Comparison of ENCODE assay signal across 8 mouse cellular contexts in the genomic region with DNA sequence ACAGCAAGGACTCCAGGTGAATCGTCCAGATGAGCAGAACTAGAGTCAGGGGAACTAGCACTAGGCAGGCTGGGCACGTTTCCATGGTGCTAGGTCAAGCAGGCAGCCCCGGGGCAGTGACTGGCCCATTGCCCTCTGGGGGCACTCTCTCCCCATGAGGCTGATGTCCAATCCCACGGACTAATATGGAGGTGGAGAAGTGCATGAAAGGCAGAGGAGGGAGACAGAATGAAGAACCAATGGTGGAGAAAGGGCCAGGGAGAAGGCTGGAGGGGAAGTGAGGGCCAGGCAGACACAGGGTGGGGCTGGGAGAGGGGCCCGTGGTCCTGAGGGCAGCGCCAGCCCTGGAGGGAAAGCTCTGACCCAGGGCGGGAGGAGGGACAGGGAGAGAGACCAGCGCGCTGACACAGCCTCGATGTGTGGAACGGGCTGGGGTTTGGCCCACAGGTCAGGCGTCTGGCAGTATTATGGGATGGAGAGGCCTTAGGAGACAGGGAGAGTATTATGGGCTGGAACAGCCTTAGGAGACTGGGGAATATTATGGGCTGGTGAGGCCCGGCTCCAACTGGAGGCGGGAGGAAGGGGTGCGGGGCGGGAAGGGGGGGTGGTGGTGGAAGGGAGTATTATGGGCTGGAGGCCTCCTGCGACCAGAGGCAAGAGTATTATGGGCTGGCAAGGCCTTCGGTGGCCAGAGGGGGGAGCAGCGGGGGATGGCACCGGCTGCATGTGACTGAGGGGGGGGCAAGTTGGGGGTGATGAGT. TPM values are rescaled to one million over a fixed set of nuclear protein-coding genes. Genes with fewer than 3 reads are reported as not detected.
A peak's percentile ranks its signal among the peaks of the same experiment; 100 is the strongest.
DNase-seq lines count a peak whose midpoint lies in the region; ATAC-seq lines count a peak whose summit lies in the region.

No protein-coding gene starts in this region.

- peak overlapping the region; percentile 48 for H3K4me3 ChIP-seq in heart, embryonic 10.5 days
- peak overlapping the region; percentile 13 for H3K4me3 ChIP-seq in kidney, embryonic 14.5 days (ENCODE audit: low read length)
- H3K4me3 ChIP-seq in midbrain, embryonic 15.5 days: peak overlapping the region; percentile 17

- peak overlapping the region; percentile 90 for H3K27ac ChIP-seq in heart, embryonic 10.5 days
- peak overlapping the region; percentile 95 for H3K27ac ChIP-seq in kidney, embryonic 14.5 days (ENCODE audit: low read depth, low read length)
- H3K27ac ChIP-seq in midbrain, embryonic 15.5 days: peak overlapping the region; percentile 95

- no peaks in the 10 kb centered on the region for H3K9me3 ChIP-seq in heart, embryonic 10.5 days
- no peaks in the 10 kb centered on the region for H3K9me3 ChIP-seq in kidney, embryonic 14.5 days (ENCODE audit: control insufficient read depth, low read length)
- H3K9me3 ChIP-seq in midbrain, embryonic 15.5 days: no peaks in the 10 kb centered on the region

- H3K4me1 ChIP-seq in heart, embryonic 10.5 days: peaks cover 32% of the 10 kb centered on the region
- peaks cover 24% of the 10 kb centered on the region for H3K4me1 ChIP-seq in kidney, embryonic 14.5 days (ENCODE audit: control insufficient read depth, insufficient read depth, low read length)
- H3K4me1 ChIP-seq in midbrain, embryonic 15.5 days: peaks cover 28% of the 10 kb centered on the region

- H3K9ac ChIP-seq in kidney, embryonic 14.5 days (ENCODE audit: low read depth, low read length): peak overlapping the region; percentile 47; the same call in 1 of the 2 replicates
- peak overlapping the region; percentile 26; the same call in 1 of the 2 replicates for H3K9ac ChIP-seq in midbrain, embryonic 15.5 days

- H3K4me2 ChIP-seq in kidney, embryonic 14.5 days (replicated peaks; ENCODE audit: low read depth, low read length): peak overlapping the region; percentile 32
- peak overlapping the region; percentile 49 for H3K4me2 ChIP-seq in midbrain, embryonic 15.5 days

- 5% methylated on average over 20 of the region's 20 CpGs for WGBS in heart, embryonic 10.5 days
- WGBS in kidney, embryonic 14.5 days: 1% methylated on average over 18 of the region's 20 CpGs
- WGBS in midbrain, embryonic 15.5 days: under 1% methylated on average over 16 of the region's 20 CpGs

- H3K36me3 ChIP-seq in heart, embryonic 10.5 days: no peaks in the 10 kb centered on the region
- no peaks in the 10 kb centered on the region for H3K36me3 ChIP-seq in kidney, embryonic 14.5 days (ENCODE audit: control insufficient read depth, insufficient read depth, low read length)
- H3K36me3 ChIP-seq in midbrain, embryonic 15.5 days (replicated peaks): no peaks in the 10 kb centered on the region

- peak; percentile 64 for ATAC-seq in erythroblast, adult 5-6 weeks (replicated peaks; ENCODE audit: low FRiP score, poor library complexity, severe bottlenecking)
- ATAC-seq in kidney, embryonic 14.5 days (ENCODE audit: low FRiP score, low TSS enrichment): peak; percentile 90
- ATAC-seq in midbrain, embryonic 15.5 days (replicated peaks): peak; percentile 85

- no peaks in the 10 kb centered on the region for H3K27me3 ChIP-seq in heart, embryonic 10.5 days (ENCODE audit: insufficient read depth, poor library complexity, severe bottlenecking)
- H3K27me3 ChIP-seq in kidney, embryonic 14.5 days (ENCODE audit: control insufficient read depth, insufficient read depth, low read length): no peaks in the 10 kb centered on the region
- H3K27me3 ChIP-seq in midbrain, embryonic 15.5 days (replicated peaks): no peaks in the 10 kb centered on the region

- DNase-seq in 3T3-L1 (ENCODE audit: low read depth, low spot score): peak; percentile 25
- DNase-seq in brain, adult 2 months (ENCODE audit: low read depth, low spot score): peak; percentile 97
- peak; percentile 94 for DNase-seq in heart, embryonic 10.5 days (ENCODE audit: low spot score)
- DNase-seq in liver: peak; percentile 83
- DNase-seq in telencephalon, adult 2 months (ENCODE audit: low read depth, low spot score): peak; percentile 85

RNA-seq across cellular contexts. Expression of a gene that starts 7.0 kb away (rescaled TPM):
- total RNA-seq in erythroblast, adult 5-6 weeks (2015; ENCODE audit: low replicate concordance): 31.8 and 50.0 TPM in 2 replicates
- 70.6 and 102 TPM in 2 replicates for total RNA-seq in erythroblast, adult 5-6 weeks (2017; ENCODE audit: low replicate concordance)
- polyA plus RNA-seq in heart, embryonic 10.5 days (2016; fragmentation: Nextera tagmentation; extraction: Ambion mirVana): 75.0 and 88.6 TPM in 2 replicates
- polyA plus RNA-seq in kidney, embryonic 14.5 days (2014; fragmentation: Nextera tagmentation; extraction: Ambion mirVana): 72.1 and 106 TPM in 2 replicates
- polyA plus RNA-seq in midbrain, embryonic 15.5 days (2015; fragmentation: Nextera tagmentation; extraction: Ambion mirVana): 105 and 125 TPM in 2 replicates

RNA-seq across cellular contexts. Expression of a gene that starts 21.0 kb away (rescaled TPM):
- 3.1 TPM in 1 of 2 replicates, not detected in the other for total RNA-seq in erythroblast, adult 5-6 weeks (2015; ENCODE audit: low replicate concordance)
- total RNA-seq in erythroblast, adult 5-6 weeks (2017; ENCODE audit: low replicate concordance): 0.60 TPM in 1 of 2 replicates, not detected in the other
- polyA plus RNA-seq in heart, embryonic 10.5 days (2016; fragmentation: Nextera tagmentation; extraction: Ambion mirVana): 0.37 and 0.38 TPM in 2 replicates
- polyA plus RNA-seq in kidney, embryonic 14.5 days (2014; fragmentation: Nextera tagmentation; extraction: Ambion mirVana): 0.43 and 0.45 TPM in 2 replicates
- 0.56 and 0.60 TPM in 2 replicates for polyA plus RNA-seq in midbrain, embryonic 15.5 days (2015; fragmentation: Nextera tagmentation; extraction: Ambion mirVana)

RNA-seq across cellular contexts. Expression of a gene that starts 39.3 kb away (rescaled TPM):
- total RNA-seq in erythroblast, adult 5-6 weeks (2015; ENCODE audit: low replicate concordance): 3.3 TPM in 1 of 2 replicates, not detected in the other
- 7.0 and 11.6 TPM in 2 replicates for total RNA-seq in erythroblast, adult 5-6 weeks (2017; ENCODE audit: low replicate concordance)
- polyA plus RNA-seq in heart, embryonic 10.5 days (2016; fragmentation: Nextera tagmentation; extraction: Ambion mirVana): 4.8 and 8.0 TPM in 2 replicates
- 14.0 and 14.7 TPM in 2 replicates for polyA plus RNA-seq in kidney, embryonic 14.5 days (2014; fragmentation: Nextera tagmentation; extraction: Ambion mirVana)
- polyA plus RNA-seq in midbrain, embryonic 15.5 days (2015; fragmentation: Nextera tagmentation; extraction: Ambion mirVana): 18.4 and 19.6 TPM in 2 replicates

RNA-seq across cellular contexts. Expression of a gene that starts 43.0 kb away (rescaled TPM):
- total RNA-seq in erythroblast, adult 5-6 weeks (2015; ENCODE audit: low replicate concordance): 4.8 and 6.7 TPM in 2 replicates
- 10.5 and 11.8 TPM in 2 replicates for total RNA-seq in erythroblast, adult 5-6 weeks (2017; ENCODE audit: low replicate concordance)
- polyA plus RNA-seq in heart, embryonic 10.5 days (2016; fragmentation: Nextera tagmentation; extraction: Ambion mirVana): 73.2 and 92.7 TPM in 2 replicates
- polyA plus RNA-seq in kidney, embryonic 14.5 days (2014; fragmentation: Nextera tagmentation; extraction: Ambion mirVana): 58.2 and 67.2 TPM in 2 replicates
- 48.4 and 49.1 TPM in 2 replicates for polyA plus RNA-seq in midbrain, embryonic 15.5 days (2015; fragmentation: Nextera tagmentation; extraction: Ambion mirVana)

RNA-seq across cellular contexts. Expression of a gene that starts 49.2 kb away (rescaled TPM):
- total RNA-seq in erythroblast, adult 5-6 weeks (2015; ENCODE audit: low replicate concordance): 7.1 and 7.9 TPM in 2 replicates
- 27.7 and 35.7 TPM in 2 replicates for total RNA-seq in erythroblast, adult 5-6 weeks (2017; ENCODE audit: low replicate concordance)
- 74.4 and 84.5 TPM in 2 replicates for polyA plus RNA-seq in heart, embryonic 10.5 days (2016; fragmentation: Nextera tagmentation; extraction: Ambion mirVana)
- polyA plus RNA-seq in kidney, embryonic 14.5 days (2014; fragmentation: Nextera tagmentation; extraction: Ambion mirVana): 111 and 144 TPM in 2 replicates
- polyA plus RNA-seq in midbrain, embryonic 15.5 days (2015; fragmentation: Nextera tagmentation; extraction: Ambion mirVana): 165 and 178 TPM in 2 replicates

Comparison
In these comparisons a context has a peak if more than half of its experiments do, and no peak if none do; other contexts are left out.
1. Peak in every context shown above with its lines: DNase-seq, ATAC-seq, H3K4me3 ChIP-seq and H3K27ac ChIP-seq.
2. DNase-seq: peak in every context shown above with its lines; median percentile 97 in brain, adult 2 months; 94 in heart, embryonic 10.5 days; 85 in telencephalon, adult 2 months; 83 in liver; 25 in 3T3-L1.